Mouse (Mus musculus) intestine, embryonic 14.5 days (tissue): ENCODE results near the gene Higd1b. TPM values are rescaled to one million over a fixed set of nuclear protein-coding genes. Genes with fewer than 3 reads are reported as not detected.

Experiments
- ATAC-seq: fragments of 200-750 bp; cut with Nextera tagmentation; replicated peaks from 2 replicates; pipeline ENCODE4 v1.8.0; 2017; ENCODE audit warnings: low read depth, moderate number of reproducible peaks, moderate TSS enrichment, moderate library complexity; ENCODE audit not compliant: low FRiP score, low TSS enrichment
- DNase-seq: peaks from one replicate; pipeline ENCODE4 v3.0.0-alpha.2; 2018; ENCODE audit warnings: low spot score
- H3K27ac ChIP-seq: fragments of 300-500 bp; sonication (generic); 2 replicates; pipeline ENCODE4 v1.5.1; 2014; ENCODE audit warnings: low read depth, mild to moderate bottlenecking, control low read depth
- H3K27me3 ChIP-seq: fragments of 300-500 bp; sonication (generic); replicated peaks from 2 replicates; pipeline ENCODE4 v1.6.1; 2014; ENCODE audit warnings: low read length, control low read depth; ENCODE audit not compliant: control insufficient read depth, insufficient read depth
- H3K36me3 ChIP-seq: fragments of 300-500 bp; sonication (generic); 2 replicates; pipeline ENCODE4 v1.6.1; 2014; ENCODE audit warnings: low read length, control low read depth; ENCODE audit not compliant: control insufficient read depth, insufficient read depth
- H3K4me1 ChIP-seq: fragments of 300-500 bp; sonication (generic); replicated peaks from 2 replicates; pipeline ENCODE4 v1.6.1; 2014; ENCODE audit warnings: low read length, control low read depth, mixed read lengths; ENCODE audit not compliant: control insufficient read depth, insufficient read depth
- H3K4me2 ChIP-seq: fragments of 300-500 bp; sonication (generic); 2 replicates; pipeline ENCODE4 v1.6.1; 2014; ENCODE audit warnings: low read length
- H3K4me3 ChIP-seq: fragments of 300-500 bp; sonication (generic); 2 replicates; pipeline ENCODE4 v1.5.1; 2014; ENCODE audit warnings: low read depth, low read length, control low read depth, mixed read lengths
- H3K9ac ChIP-seq: fragments of 300-500 bp; sonication (generic); 2 replicates; pipeline ENCODE4 v1.6.1; 2014; ENCODE audit warnings: mild to moderate bottlenecking, low read length
- H3K9me3 ChIP-seq: fragments of 300-500 bp; sonication (generic); 2 replicates; pipeline ENCODE4 v1.6.1; 2016; ENCODE audit warnings: low read length, control low read depth; ENCODE audit not compliant: control insufficient read depth
- WGBS: fragments of 180-500 bp; shearing (Covaris S2); extraction: QIAGEN DNeasy Blood & Tissue Kit; methylation state at CpG from one replicate; pipeline ENCODE4 v1.1.7; 2014; 5-methylcytosine and 5-hydroxymethylcytosine counted together
- polyA plus RNA-seq: library from polyadenylated mRNA; unstranded; fragments of >200 nt; fragmentation: Nextera tagmentation; extraction: Ambion mirVana; gene quantifications from 2 replicates; pipeline ENCODE4 v1.2.1, GENCODE M21; 2014

The Higd1b gene
- polyA plus RNA-seq, 1 experiment from 2014 or later = not detected

GRCm38 (mm10) chr11:102818121-102819020, 17.3 kb upstream of the Higd1b start:
- Histone ChIP-seq H3K27ac (peak overlapping the region; percentile 95), H3K27me3 (no peaks in the 10 kb centered on the region), H3K4me2 (peak overlapping the region; percentile 86), H3K4me1 (peaks cover 19% of the 10 kb centered on the region), H3K4me3 (peak overlapping the region; percentile 52), H3K9ac (peak overlapping the region; percentile 98), H3K9me3 (no peaks in the 10 kb centered on the region), H3K36me3 (no peaks in the 10 kb centered on the region)
- under 1% methylated on average over 63 of the region's 92 CpGs for WGBS
- ATAC-seq (peak; percentile 60), DNase-seq (peak; percentile 79)

GRCm38 (mm10) chr11:102819021-102819782, 16.4 kb upstream of the Higd1b start, which contains the start of gene Gjc1:
Gene Gjc1, minus strand, starts transcription at chr11:102819700.
- WGBS = under 1% methylated on average over 70 of the region's 97 CpGs
- H3K27me3 ChIP-seq = no peaks in the 10 kb centered on the region
- peak within 1 kb of the TSS; percentile 86 for H3K4me2 ChIP-seq
- H3K27ac ChIP-seq = peak within 1 kb of the TSS; percentile 95
- ATAC-seq (peak; percentile 79), DNase-seq (peak; percentile 90)
- no peaks in the 10 kb centered on the region for H3K9me3 ChIP-seq
- peak within 1 kb of the TSS; percentile 52 for H3K4me3 ChIP-seq
- H3K9ac ChIP-seq = peak within 1 kb of the TSS; percentile 98
- peaks cover 19% of the 10 kb centered on the region for H3K4me1 ChIP-seq
- H3K36me3 ChIP-seq = no peaks in the 10 kb centered on the region

- peaks cover 19% of the 10 kb centered on the region for H3K4me1 ChIP-seq
- 6% methylated on average over 14 of the region's 14 CpGs for WGBS
- ATAC-seq (peak; percentile 21; the same call in 1 of the 2 replicates), DNase-seq (no peak)
- H3K36me3 ChIP-seq = no peaks in the 10 kb centered on the region
- no peaks in the 10 kb centered on the region for H3K9me3 ChIP-seq
- peak overlapping the region; percentile 1 for H3K9ac ChIP-seq
- peak overlapping the region; percentile 52 for H3K4me3 ChIP-seq
- peak overlapping the region; percentile 95; the same call in 1 of the 2 replicates for H3K27ac ChIP-seq
- H3K27me3 ChIP-seq = no peaks in the 10 kb centered on the region
- H3K4me2 ChIP-seq = peak overlapping the region; percentile 86
Observed at GRCm38 (mm10) chr11:102819783-102820385, 15.8 kb upstream of the Higd1b start.

- Histone ChIP-seq H3K4me2 (no peak overlapping the region), H3K9ac (no peak overlapping the region), H3K36me3 (no peaks in the 10 kb centered on the region), H3K4me1 (peaks cover 19% of the 10 kb centered on the region), H3K27ac (no peak overlapping the region), H3K9me3 (no peaks in the 10 kb centered on the region), H3K4me3 (no peak overlapping the region), H3K27me3 (no peaks in the 10 kb centered on the region)
- ATAC-seq (no peak), DNase-seq (no peak)
- 25% methylated on average over 3 of the region's 3 CpGs for WGBS
Observed at GRCm38 (mm10) chr11:102820432-102820831, 15.2 kb upstream of the Higd1b start.

GRCm38 (mm10) chr11:102821231-102821630, 14.4 kb upstream of the Higd1b start:
- Histone ChIP-seq H3K27ac (no peak overlapping the region), H3K27me3 (no peaks in the 10 kb centered on the region), H3K4me1 (peaks cover 14% of the 10 kb centered on the region), H3K9me3 (no peaks in the 10 kb centered on the region), H3K4me2 (no peak overlapping the region), H3K36me3 (no peaks in the 10 kb centered on the region), H3K9ac (no peak overlapping the region), H3K4me3 (no peak overlapping the region)
- WGBS = 52% methylated on average over 6 of the region's 6 CpGs
- ATAC-seq = no peak
- DNase-seq = no peak

- no peaks in the 10 kb centered on the region for H3K36me3 ChIP-seq
- no peaks in the 10 kb centered on the region for H3K27me3 ChIP-seq
- no peak overlapping the region for H3K27ac ChIP-seq
- H3K4me3 ChIP-seq = no peak overlapping the region
- DNase-seq (no peak), ATAC-seq (no peak)
- no peak overlapping the region for H3K9ac ChIP-seq
- WGBS = 78% methylated on average over 2 of the region's 2 CpGs
- H3K4me2 ChIP-seq = no peak overlapping the region
- H3K9me3 ChIP-seq = no peaks in the 10 kb centered on the region
- H3K4me1 ChIP-seq = no peaks in the 10 kb centered on the region
Observed at GRCm38 (mm10) chr11:102826476-102826875, 9.2 kb upstream of the Higd1b start.

GRCm38 (mm10) chr11:102827097-102827496, 8.6 kb upstream of the Higd1b start:
- Histone ChIP-seq H3K36me3 (no peaks in the 10 kb centered on the region), H3K4me1 (no peaks in the 10 kb centered on the region), H3K9me3 (no peaks in the 10 kb centered on the region), H3K4me3 (no peak overlapping the region), H3K27ac (no peak overlapping the region), H3K9ac (no peak overlapping the region), H3K27me3 (no peaks in the 10 kb centered on the region), H3K4me2 (no peak overlapping the region)
- no peak for ATAC-seq
- DNase-seq = no peak
- 63% methylated on average over 4 of the region's 4 CpGs for WGBS

GRCm38 (mm10) chr11:102830276-102830675, 5.4 kb upstream of the Higd1b start:
- WGBS = 62% methylated on average over 4 of the region's 4 CpGs
- no peaks in the 10 kb centered on the region for H3K36me3 ChIP-seq
- DNase-seq (no peak), ATAC-seq (no peak)
- no peak overlapping the region for H3K4me2 ChIP-seq
- H3K9me3 ChIP-seq = no peaks in the 10 kb centered on the region
- no peak overlapping the region for H3K4me3 ChIP-seq
- no peak overlapping the region for H3K9ac ChIP-seq
- H3K27ac ChIP-seq = no peak overlapping the region
- no peaks in the 10 kb centered on the region for H3K27me3 ChIP-seq
- H3K4me1 ChIP-seq = no peaks in the 10 kb centered on the region
